Mouse (Mus musculus) brain, embryonic 14.5 days (tissue): ENCODE measurements at regions not wholly inside any gene's neighbourhood (a gene's known extent, or its start where the extent isn't known, plus 50 kb on each side); places are given as distances from the start of the nearest gene placed in this dataset.

Source experiments
- DNase-seq: peaks from one replicate; pipeline ENCODE4 v3.0.0-alpha.2; 2011; ENCODE audit warnings: low read depth
- CTCF ChIP-seq: fragments of 200-500 bp; IDR thresholded peaks from 2 replicates; pipeline ENCODE4 v1.5.1; 2012; ENCODE audit warnings: inconsistent platforms, mild to moderate bottlenecking, moderate library complexity, borderline replicate concordance; ENCODE audit not compliant: insufficient read depth, insufficient read length; ENCODE audit errors: extremely low read depth
- POLR2A ChIP-seq: fragments of 200-500 bp; IDR thresholded peaks from 2 replicates; pipeline ENCODE4 v1.6.1; 2012; ENCODE audit warnings: mild to moderate bottlenecking, inconsistent platforms, borderline replicate concordance; ENCODE audit not compliant: poor library complexity, insufficient read depth, insufficient read length, severe bottlenecking; ENCODE audit errors: extremely low read depth

DNA sequence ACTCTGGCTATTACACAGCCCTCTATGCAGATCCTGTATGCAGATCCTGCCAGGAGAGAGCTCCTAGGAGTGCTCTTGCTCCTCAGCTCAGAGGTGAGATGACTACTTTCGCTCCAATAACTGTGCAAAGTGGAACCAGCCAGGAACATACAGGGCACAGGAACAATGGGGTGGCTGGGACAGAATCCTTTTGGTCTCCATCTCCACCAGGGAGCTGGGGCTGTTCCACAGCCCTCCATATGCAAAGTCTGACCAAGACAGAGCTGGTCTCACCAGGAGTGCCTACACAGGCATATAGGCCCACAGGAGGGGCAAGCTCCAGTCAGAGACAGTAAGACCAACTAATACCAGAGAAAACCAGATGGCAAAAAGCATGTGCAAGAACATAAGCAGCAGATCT, 1081.1 kb downstream of the Fscb start:
- DNase-seq, result no peak
- TF ChIP-seq CTCF (no peak), POLR2A (no peak)

DNA sequence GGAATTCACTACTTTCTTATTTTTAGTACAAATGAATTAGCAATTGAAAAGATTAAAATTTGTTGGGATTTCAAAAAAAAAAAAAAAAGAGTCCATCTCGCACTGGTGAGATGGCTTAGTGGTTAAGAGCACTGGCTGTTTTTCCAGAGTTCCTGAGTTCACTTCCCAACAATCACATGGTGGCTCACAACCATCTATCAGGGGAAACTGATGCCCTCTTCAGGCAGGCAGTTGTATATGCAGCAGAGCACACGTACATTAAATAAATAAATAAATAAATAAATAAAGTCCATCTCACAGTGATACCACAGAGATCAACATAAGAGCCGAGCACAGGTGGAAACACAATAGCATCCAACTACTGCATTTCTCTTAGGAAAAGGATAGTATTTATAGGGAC, 1093.8 kb downstream of the Fscb start:
- TF ChIP-seq CTCF (no peak), POLR2A (no peak)
- DNase-seq, result no peak

DNA sequence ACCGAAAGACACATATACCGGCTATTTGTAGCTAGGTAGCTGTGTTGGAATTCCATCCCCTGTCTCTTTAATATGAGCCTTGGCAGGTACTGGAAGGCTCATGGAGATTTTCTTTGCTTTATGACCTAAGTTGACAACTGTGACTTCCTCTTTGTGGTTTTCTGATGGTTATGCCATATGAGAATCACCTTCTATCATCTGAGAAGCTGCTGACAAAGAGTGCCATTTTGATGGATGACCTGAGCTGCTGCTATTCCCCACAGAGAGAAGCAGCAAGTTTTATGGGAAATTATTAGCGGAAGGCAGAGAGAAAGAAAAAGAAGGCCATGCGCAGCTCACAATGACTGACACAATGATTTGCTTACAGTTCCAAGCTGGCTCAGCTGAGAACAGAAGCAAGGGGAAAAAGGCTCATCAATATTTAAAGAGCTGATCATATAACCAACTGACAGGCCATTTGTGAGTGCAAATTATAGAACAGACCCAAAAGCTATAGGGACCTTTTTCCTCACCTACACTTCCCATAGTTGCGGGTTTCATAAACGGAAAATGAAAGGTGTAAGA, 1105.1 kb downstream of the Fscb start:
- peak; percentile 42 for DNase-seq
- TF ChIP-seq CTCF (no peak), POLR2A (no peak)
